Mouse (Mus musculus): ENCODE results near the gene Glt8d1. TPM values are rescaled to one million over a fixed set of nuclear protein-coding genes. Genes with fewer than 3 reads are reported as not detected.

Gene Glt8d1
- total and polyA plus RNA-seq, 2 experiments from 2014 or later = 39.2 to 49.6 TPM

- peaks cover 70% of the 10 kb centered on the region for H3K36me3 ChIP-seq (ENCODE audit: insufficient read depth, low read length)
- TF ChIP-seq CTCF (IDR thresholded peaks at IDR 0.05) = no peak
- H3K9ac ChIP-seq (replicated peaks; ENCODE audit: low read length, poor library complexity, severe bottlenecking) = no peak overlapping the region
- DNase-seq (ENCODE audit: low spot score) = no peak
- H3K4me2 ChIP-seq (ENCODE audit: low read depth, low read length, poor library complexity, severe bottlenecking) = no peak overlapping the region
- no peak overlapping the region for H3K4me3 ChIP-seq (ENCODE audit: low read depth, low read length)
- no peaks in the 10 kb centered on the region for H3K27me3 ChIP-seq (ENCODE audit: insufficient read depth, low read length)
- no peaks in the 10 kb centered on the region for H3K9me3 ChIP-seq (ENCODE audit: low read length)
- 97% methylated on average over 2 of the region's 2 CpGs for WGBS
- H3K4me1 ChIP-seq (ENCODE audit: insufficient read depth, low read length) = peaks cover 7% of the 10 kb centered on the region
- no peak for ATAC-seq (ENCODE audit: low FRiP score)
- no peak overlapping the region for H3K27ac ChIP-seq (ENCODE audit: low read depth, low read length)
Observed at GRCm38 (mm10) chr14:31013928-31014327, 12.7 kb downstream of the Glt8d1 start.

DNA sequence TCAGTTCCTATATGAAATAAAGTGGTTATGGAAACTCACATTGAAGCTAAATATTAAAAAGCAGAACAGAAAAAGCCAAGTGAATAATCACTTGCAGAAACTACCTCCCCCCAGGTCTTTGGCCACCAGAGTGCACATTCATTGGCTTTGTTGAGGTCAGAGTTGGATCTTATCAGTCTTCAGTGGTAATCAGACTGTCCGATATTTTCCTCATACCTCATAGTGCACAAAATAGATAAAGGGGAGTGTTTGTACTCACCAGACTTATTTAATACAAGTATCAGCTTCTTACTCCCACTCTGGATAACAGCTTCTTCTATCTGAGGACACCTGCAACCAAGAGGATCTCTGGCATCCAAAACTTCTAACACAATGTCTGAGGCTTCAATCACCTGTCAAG, 14.9 kb downstream of the Glt8d1 start:
- 94% methylated on average over 1 of the region's 1 CpGs for WGBS
- TF ChIP-seq CTCF (IDR thresholded peaks at IDR 0.05) = no peak
- Histone ChIP-seq H3K9ac (replicated peaks; ENCODE audit: low read length, poor library complexity, severe bottlenecking) (no peak overlapping the region), H3K27ac (ENCODE audit: low read depth, low read length) (no peak overlapping the region), H3K4me1 (ENCODE audit: insufficient read depth, low read length) (peaks cover 11% of the 10 kb centered on the region), H3K4me3 (ENCODE audit: low read depth, low read length) (no peak overlapping the region), H3K4me2 (ENCODE audit: low read depth, low read length, poor library complexity, severe bottlenecking) (no peak overlapping the region), H3K36me3 (ENCODE audit: insufficient read depth, low read length) (peaks cover 55% of the 10 kb centered on the region), H3K27me3 (ENCODE audit: insufficient read depth, low read length) (no peaks in the 10 kb centered on the region), H3K9me3 (ENCODE audit: low read length) (no peaks in the 10 kb centered on the region)
- ATAC-seq (ENCODE audit: low FRiP score) (no peak), DNase-seq (ENCODE audit: low spot score) (no peak)

- Histone ChIP-seq H3K4me3 (ENCODE audit: low read depth, low read length) (peak overlapping the region; percentile 78), H3K27ac (ENCODE audit: low read depth, low read length) (no peak overlapping the region), H3K36me3 (ENCODE audit: insufficient read depth, low read length) (peaks cover 45% of the 10 kb centered on the region), H3K9me3 (ENCODE audit: low read length) (no peaks in the 10 kb centered on the region), H3K9ac (replicated peaks; ENCODE audit: low read length, poor library complexity, severe bottlenecking) (peak overlapping the region; percentile 89; the same call in 1 of the 2 replicates), H3K4me2 (ENCODE audit: low read depth, low read length, poor library complexity, severe bottlenecking) (peak overlapping the region; percentile 67), H3K27me3 (ENCODE audit: insufficient read depth, low read length) (no peaks in the 10 kb centered on the region), H3K4me1 (ENCODE audit: insufficient read depth, low read length) (peaks cover 11% of the 10 kb centered on the region)
- peak; percentile 62 for TF ChIP-seq CTCF (IDR thresholded peaks at IDR 0.05)
- DNase-seq (ENCODE audit: low spot score) = peak; percentile 36
- no peak for ATAC-seq (ENCODE audit: low FRiP score)
- 2% methylated on average over 2 of the region's 2 CpGs for WGBS
Observed at GRCm38 (mm10) chr14:31017854-31018253, 16.7 kb downstream of the Glt8d1 start.

- peak within 1 kb of the TSS; percentile 67 for H3K4me2 ChIP-seq (ENCODE audit: low read depth, low read length, poor library complexity, severe bottlenecking)
- peak within 1 kb of the TSS; percentile 78 for H3K4me3 ChIP-seq (ENCODE audit: low read depth, low read length)
- TF ChIP-seq CTCF (IDR thresholded peaks at IDR 0.05) = peak; percentile 58
- peak within 1 kb of the TSS; percentile 96 for H3K27ac ChIP-seq (ENCODE audit: low read depth, low read length)
- peak within 1 kb of the TSS; percentile 89 for H3K9ac ChIP-seq (replicated peaks; ENCODE audit: low read length, poor library complexity, severe bottlenecking)
- peaks cover 11% of the 10 kb centered on the region for H3K4me1 ChIP-seq (ENCODE audit: insufficient read depth, low read length)
- H3K27me3 ChIP-seq (ENCODE audit: insufficient read depth, low read length) = no peaks in the 10 kb centered on the region
- peaks cover 38% of the 10 kb centered on the region for H3K36me3 ChIP-seq (ENCODE audit: insufficient read depth, low read length)
- ATAC-seq (ENCODE audit: low FRiP score) (peak; percentile 95), DNase-seq (ENCODE audit: low spot score) (peak; percentile 97)
- no peaks in the 10 kb centered on the region for H3K9me3 ChIP-seq (ENCODE audit: low read length)
- WGBS = under 1% methylated on average over 33 of the region's 53 CpGs
Observed at GRCm38 (mm10) chr14:31018860-31019291, 17.7 kb downstream of the Glt8d1 start, which contains the start of the genes Pbrm1 and Gnl3. Gene Pbrm1, plus strand, starts transcription at chr14:31019138. Gene Gnl3, minus strand, starts transcription at chr14:31019152.

DNA sequence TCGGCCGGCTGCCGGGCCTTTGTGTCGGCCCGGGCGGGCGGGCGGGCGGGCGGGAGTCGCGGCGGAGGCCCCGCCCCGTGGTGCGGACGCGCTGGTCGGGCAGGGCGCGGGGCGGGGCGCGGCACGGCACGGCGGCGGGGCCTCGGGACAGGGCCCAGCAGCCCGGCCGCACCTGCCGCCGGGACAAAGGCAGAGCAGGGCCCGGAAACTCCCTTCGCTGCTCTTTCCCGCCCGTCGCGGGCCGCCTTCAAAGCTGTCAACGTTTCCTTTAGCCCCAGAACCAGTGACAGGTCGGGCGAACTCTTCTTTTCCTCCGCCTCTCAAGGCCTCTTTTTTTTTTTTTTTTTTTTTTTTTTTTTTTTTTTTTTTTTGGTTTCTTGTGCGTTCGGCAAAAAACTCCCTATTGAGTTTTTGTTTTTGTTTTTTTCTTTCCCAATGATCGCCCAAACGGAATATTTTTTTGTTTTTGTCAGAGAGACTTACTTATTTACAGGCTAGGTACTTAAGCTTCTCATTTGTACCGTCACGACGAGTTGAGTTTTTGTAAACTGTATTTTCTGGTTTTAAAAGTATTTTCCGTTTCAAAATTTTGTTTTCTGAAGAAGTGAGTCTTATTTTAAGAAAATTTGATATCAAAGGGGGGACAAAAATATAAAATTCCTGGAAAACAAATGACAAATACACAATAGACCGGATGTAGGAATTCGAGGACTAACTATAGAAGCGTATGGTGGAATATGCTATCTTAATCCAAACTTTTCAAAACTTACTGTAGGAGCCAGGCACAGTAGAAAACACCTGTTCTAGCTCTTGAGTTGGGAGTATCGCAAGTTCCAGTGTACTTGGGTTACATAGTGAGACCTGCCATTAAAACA, 18.4 kb downstream of the Glt8d1 start:
- H3K27me3 ChIP-seq (ENCODE audit: insufficient read depth, low read length) = no peaks in the 10 kb centered on the region
- H3K4me2 ChIP-seq (ENCODE audit: low read depth, low read length, poor library complexity, severe bottlenecking) = peak overlapping the region; percentile 41
- WGBS = 4% methylated on average over 38 of the region's 56 CpGs
- peak overlapping the region; percentile 89 for H3K9ac ChIP-seq (replicated peaks; ENCODE audit: low read length, poor library complexity, severe bottlenecking)
- H3K36me3 ChIP-seq (ENCODE audit: insufficient read depth, low read length) = peaks cover 35% of the 10 kb centered on the region
- TF ChIP-seq CTCF (IDR thresholded peaks at IDR 0.05) = no peak
- no peaks in the 10 kb centered on the region for H3K9me3 ChIP-seq (ENCODE audit: low read length)
- H3K27ac ChIP-seq (ENCODE audit: low read depth, low read length) = peak overlapping the region; percentile 96
- peaks cover 11% of the 10 kb centered on the region for H3K4me1 ChIP-seq (ENCODE audit: insufficient read depth, low read length)
- ATAC-seq (ENCODE audit: low FRiP score) = peak; percentile 89
- H3K4me3 ChIP-seq (ENCODE audit: low read depth, low read length) = peak overlapping the region; percentile 78
- peak; percentile 68 for DNase-seq (ENCODE audit: low spot score)

DNA sequence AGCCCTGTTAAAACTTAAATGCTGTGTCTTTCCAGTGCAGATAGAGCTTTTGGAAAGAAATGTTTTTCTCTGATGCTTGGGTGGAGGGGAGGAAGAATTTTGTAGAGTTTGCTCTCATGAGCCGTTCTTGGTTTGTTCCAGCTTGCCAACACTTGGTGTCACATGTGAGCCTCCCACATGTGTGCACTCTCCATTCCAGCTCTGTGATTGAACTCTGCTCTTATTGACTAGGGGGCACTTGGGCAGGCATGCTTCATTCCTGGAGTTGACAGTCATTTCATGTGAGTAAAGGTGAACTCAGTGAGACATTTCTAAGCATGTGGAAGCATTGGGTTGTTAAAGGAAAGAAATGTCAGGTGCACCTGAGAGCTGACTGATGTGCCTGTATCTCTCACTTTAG, 21.4 kb downstream of the Glt8d1 start:
- 46% methylated on average over 1 of the region's 1 CpGs for WGBS
- no peak for ATAC-seq (ENCODE audit: low FRiP score)
- no peak overlapping the region for H3K4me3 ChIP-seq (ENCODE audit: low read depth, low read length)
- no peak for DNase-seq (ENCODE audit: low spot score)
- peaks cover 20% of the 10 kb centered on the region; the same call in 1 of the 2 replicates for H3K36me3 ChIP-seq (ENCODE audit: insufficient read depth, low read length)
- peaks cover 11% of the 10 kb centered on the region for H3K4me1 ChIP-seq (ENCODE audit: insufficient read depth, low read length)
- no peaks in the 10 kb centered on the region for H3K27me3 ChIP-seq (ENCODE audit: insufficient read depth, low read length)
- H3K4me2 ChIP-seq (ENCODE audit: low read depth, low read length, poor library complexity, severe bottlenecking) = no peak overlapping the region
- H3K9ac ChIP-seq (replicated peaks; ENCODE audit: low read length, poor library complexity, severe bottlenecking) = no peak overlapping the region
- H3K9me3 ChIP-seq (ENCODE audit: low read length) = no peaks in the 10 kb centered on the region
- no peak overlapping the region for H3K27ac ChIP-seq (ENCODE audit: low read depth, low read length)
- TF ChIP-seq CTCF (IDR thresholded peaks at IDR 0.05) = no peak
